Mouse (Mus musculus) E14TG2a.4 (cell line): ENCODE measurements around the gene Pdxp.

Experiments used
- CTCF ChIP-seq: conservative IDR thresholded peaks from 2 replicates; pipeline ENCODE4 v1.5.1; 2014; ENCODE audit warnings: low read length
- NANOG ChIP-seq: IDR thresholded peaks from 2 replicates; pipeline ENCODE4 v1.6.1; 2014; ENCODE audit warnings: borderline replicate concordance, low read length, mixed read lengths

DNA sequence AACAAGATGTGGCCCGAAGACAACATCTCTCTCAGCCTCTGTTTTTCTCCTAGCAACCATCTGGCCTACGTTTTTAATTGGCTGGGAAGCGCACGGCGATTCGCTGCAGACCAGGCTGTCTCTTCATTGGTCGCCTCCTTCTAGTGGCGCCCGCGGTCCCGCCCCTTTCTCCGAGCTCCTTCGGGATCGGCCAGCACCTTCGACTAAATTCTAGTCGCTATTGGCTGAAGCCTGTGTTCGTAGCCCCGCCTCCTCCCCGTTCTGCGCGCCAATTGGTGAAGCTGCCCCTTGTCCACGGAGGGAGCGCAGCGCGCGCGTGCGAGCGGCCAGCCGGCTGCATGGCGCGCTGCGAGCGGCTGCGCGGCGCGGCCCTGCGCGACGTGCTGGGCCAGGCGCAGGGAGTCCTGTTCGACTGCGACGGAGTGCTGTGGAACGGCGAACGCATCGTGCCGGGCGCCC lies at the start of gene Pdxp:
- TF ChIP-seq CTCF (no peak), NANOG (no peak)
